Mouse (Mus musculus) left cerebral cortex, adult 11 months (tissue): ENCODE measurements around the gene Hoxd9.

Source experiments
- DNase-seq: peaks from one replicate; pipeline ENCODE4 v3.0.0; 2022; ENCODE audit warnings: low spot score

Hoxd9 gene

GRCm38 (mm10) chr2:74668370-74669229, 28.9 kb upstream of the Hoxd9 start:
- DNase-seq: no peak

DNA sequence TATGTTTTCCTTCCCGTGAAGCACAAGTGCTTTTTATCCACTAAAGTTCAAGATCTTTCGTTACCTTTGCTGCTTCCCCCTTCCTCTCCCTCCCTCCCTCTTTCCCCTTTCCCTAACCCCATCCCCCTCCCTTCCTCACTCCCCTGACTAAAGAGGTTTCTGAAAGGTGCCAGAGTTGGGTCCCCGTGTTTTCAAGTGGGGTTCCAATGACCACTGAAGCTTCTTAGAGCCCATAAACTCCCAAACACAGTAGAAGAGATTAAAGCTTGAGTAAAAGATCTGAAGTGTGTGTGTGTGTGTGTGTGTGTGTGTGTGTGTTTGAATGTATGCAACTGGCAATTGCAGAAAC, 28.3 kb upstream of the Hoxd9 start:
- no peak for DNase-seq

DNA sequence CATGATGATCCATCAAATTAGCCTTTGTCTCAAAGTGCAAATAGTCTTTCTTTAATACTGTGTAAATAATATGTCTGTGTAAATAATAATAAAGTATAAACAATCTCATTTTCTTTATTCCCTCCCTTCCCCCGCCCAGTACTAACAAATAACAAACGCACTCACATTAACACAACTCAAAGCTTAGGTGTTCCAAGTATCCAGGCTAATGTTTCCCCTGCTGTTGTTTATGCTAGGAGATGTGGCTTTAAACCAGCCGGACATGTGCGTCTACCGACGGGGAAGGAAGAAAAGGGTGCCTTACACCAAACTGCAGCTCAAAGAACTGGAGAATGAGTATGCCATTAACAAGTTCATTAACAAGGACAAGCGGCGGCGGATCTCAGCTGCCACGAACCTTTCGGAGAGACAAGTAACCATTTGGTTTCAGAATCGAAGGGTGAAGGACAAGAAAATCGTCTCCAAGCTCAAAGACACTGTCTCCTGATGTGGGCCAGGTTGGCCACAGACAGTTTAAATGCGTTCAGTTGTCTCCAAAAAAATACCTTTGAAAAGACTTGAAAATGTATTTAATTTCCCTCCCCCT, 27.8 kb upstream of the Hoxd9 start:
- no peak for DNase-seq

DNA sequence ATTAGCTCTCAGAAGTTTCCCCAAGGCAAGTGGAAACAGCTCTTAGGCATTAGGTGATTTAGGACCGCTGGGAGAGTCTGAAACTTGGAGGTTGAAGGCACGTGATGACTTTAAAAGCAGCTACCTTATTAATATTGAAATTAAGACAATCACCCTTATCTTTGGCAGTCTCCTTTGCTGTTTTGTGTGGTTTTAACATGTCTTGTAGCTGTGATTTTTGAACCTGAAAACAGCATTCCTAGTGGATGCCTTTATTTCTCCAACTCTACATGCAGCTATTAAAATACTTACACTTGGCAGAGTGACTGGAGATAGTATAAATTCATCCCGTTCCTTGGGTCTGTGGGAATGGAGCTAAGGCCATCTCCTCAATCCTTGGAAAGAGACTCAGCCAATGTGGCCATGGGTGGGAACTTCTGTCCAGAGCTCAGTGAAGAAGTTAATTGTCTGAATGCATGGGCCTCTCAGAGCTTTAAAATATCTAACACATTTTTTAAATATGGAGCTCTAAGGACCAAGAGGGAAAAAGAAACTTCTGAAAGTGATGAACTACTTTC, 26.8 kb upstream of the Hoxd9 start:
- no peak for DNase-seq

GRCm38 (mm10) chr2:74671847-74672246, 25.7 kb upstream of the Hoxd9 start:
- no peak for DNase-seq

DNA sequence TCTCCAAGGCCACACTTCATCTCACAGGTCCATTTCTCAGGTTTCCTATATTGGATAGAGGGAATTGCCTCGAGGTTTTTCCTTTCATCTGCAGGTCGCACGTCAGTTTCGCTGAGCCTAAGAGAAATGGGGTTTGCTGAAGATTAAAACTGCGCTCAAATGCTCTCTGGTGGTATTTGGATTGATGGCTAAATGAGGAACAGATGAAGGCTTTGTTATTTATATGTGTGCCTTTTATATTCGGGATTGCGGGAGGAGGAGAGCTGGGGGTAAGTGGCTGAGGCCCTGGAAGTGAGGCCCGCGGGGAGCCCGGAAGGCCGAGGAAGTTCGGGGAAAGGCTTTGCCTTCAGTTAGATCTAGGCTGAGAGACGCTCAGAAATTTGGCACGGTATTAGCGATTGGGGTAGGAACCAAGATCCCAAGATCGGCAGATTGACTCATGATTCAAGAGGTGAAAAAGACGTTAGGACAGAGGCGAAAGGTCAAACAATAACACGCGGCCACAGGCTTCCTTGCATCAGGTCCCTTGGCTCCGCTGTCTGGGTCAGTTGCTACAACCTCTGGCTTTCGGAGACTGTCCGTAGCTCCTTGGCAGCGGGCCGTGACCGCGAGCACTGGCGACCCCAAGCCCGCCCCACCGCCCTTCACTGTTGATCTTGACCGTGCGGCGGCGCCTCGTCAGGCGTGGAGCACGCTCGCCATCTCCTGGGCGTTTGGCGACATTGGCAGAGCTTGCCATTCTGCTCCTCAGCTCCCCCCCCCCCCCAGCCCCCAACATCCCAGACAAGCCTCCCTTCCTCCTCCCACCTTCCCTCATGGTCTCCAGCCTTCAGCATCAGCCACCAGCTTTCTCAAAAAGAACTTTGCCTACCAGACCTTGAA, 24.8 kb upstream of the Hoxd9 start:
- DNase-seq: no peak

GRCm38 (mm10) chr2:74673835-74674425, 23.6 kb upstream of the Hoxd9 start:
- no peak for DNase-seq

- no peak for DNase-seq
Measured at GRCm38 (mm10) chr2:74674881-74675665, 22.5 kb upstream of the Hoxd9 start, which contains the start of gene Hoxd12. Gene Hoxd12 (plus strand): TSS chr2:74675013.

- no peak for DNase-seq
Measured at GRCm38 (mm10) chr2:74675666-74676282, 21.8 kb upstream of the Hoxd9 start.

GRCm38 (mm10) chr2:74676376-74677052, 21.0 kb upstream of the Hoxd9 start:
- DNase-seq: no peak

GRCm38 (mm10) chr2:74677106-74677505, 20.4 kb upstream of the Hoxd9 start:
- no peak for DNase-seq

DNA sequence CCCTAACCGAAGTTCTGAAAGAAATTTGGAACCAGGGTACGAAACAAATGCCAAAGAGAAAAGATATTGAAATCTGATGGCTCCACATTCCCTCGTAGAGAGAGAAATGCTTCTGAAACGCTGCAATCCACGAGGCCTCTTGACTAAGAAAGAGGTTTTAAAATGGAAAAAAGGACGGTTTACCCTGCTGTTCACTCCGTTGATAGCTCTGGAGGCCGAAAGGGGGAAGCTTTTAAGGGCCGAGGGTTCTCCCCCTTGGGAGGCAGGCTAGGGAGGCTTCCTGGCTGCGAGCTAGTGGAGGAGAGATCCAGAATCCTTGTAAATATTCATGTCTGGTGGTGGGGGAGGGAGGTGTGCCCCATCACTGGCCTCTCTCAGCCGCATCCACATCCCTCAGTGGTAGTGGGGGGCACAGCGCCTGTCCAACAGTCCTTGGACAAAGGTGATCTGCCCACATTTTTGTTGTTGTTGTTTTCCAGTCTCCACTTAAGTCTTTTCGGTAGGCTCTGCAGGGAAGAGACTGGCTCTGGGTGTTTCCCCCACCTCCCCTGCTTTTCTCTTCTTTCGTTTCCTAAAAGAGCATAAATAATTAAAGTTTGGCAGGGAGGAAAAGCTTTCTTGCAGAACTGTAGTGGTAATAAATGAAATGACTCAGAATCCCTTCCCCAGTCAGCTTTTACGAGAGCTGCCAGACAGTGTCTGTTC, 18.5 kb upstream of the Hoxd9 start, which contains the start of gene Hoxd11:
Gene Hoxd11 (plus strand): TSS at position 667 of the 705 bp plus-strand sequence.
- no peak for DNase-seq

- no peak for DNase-seq
Measured at GRCm38 (mm10) chr2:74679596-74679971, 17.9 kb upstream of the Hoxd9 start.

- DNase-seq: no peak
Measured at GRCm38 (mm10) chr2:74679980-74680379, 17.5 kb upstream of the Hoxd9 start.

DNA sequence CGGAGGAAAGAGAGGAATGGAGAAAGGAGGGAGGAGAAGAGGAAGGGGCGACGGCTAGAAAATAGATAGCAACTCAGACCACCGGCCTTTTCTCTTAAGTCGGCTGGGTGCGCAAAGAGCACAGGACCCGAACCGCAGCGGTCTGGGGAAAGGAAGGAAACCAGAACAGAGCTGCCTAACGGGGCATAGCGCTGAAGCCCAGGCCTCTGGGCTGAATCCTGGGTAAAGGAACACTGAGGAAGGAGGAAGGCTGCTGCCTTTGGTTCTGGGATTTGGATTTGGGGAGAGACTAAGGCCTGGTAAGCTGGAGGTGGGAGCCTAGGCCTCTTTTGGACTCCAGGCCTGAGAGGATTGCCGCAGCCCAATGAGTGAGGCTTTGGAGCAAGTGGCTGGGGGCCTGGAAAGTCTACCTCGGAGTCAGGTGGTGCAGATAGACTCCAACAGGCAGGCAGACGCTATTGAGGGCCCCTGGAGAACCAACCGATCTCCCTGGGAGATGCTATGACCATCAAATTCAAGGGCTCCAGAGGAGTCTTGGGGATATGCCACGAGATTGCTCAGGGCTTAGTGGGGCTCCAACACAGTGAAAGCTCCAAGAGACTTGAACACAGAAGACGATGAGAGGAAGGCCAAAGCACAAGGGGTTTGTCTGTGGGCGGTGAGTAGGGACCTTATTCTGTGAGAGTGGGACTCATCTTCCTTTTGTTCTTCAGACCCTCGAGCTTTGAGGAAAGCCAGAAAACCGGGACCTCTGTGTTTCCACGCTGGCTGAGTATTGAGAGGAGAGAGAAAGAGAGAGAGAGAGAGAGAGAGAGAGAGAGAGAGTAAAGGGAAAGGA, 16.7 kb upstream of the Hoxd9 start:
- DNase-seq: no peak

DNA sequence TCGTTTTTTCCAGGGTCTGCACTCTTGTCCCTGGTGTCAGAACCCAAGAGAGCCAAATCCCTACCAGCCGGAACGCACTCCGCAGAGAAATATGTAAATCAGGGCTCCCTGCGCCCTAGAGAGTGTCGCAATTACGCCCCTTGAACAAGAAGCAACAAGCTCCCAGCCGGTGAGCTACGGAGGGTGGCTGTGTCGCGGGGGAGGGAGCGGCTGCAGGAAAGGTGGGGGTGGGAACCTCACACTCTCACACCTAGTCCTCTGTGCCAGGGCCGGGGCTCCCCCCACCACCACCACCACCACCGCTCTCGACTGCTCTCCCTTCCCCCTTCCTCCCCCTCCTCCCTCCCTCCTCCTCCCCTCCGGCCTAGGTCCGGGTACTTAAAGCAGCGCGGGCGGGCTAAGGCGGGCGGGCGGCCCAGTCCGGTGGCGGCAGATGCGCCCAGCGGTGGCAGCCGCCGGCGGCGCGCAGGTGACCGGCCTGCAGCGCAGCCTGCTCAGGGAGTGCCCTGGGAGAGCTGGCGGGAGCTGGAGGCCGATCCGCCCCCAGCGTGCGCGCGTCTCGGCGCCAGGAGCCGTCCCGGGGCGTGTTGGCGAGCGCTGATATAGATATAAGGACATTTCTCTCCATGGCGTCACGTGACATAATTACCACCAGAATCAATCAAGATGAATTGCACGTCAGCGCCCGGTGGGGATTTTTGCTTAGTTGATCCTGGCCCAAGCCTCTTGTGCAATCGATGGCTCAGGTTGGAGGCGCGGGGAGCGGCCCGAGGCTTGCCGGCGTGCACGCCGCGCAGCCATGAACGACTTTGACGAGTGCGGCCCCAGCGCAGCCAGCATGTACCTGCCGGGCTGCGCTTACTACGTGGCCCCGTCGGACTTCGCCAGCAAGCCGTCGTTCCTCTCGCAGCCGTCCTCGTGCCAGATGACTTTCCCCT, 15.7 kb upstream of the Hoxd9 start:
- DNase-seq: no peak

DNA sequence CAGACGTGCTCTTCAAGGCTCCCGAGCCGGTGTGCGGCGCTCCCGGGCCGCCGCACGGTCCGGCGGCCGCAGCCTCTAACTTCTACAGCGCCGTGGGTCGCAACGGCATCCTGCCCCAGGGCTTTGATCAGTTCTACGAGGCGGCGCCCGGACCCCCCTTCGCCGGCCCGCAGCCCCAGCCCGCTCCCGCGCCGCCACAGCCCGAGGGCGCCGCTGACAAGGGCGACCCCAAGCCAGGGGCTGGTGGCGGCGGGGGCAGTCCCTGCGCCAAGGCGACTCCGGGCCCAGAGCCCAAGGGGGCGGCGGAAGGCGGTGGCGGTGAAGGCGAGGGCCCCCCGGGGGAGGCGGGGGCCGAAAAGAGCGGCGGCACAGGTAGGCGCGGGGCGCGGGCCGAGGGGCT, 14.7 kb upstream of the Hoxd9 start:
- DNase-seq: no peak
